Mouse (Mus musculus) left cerebral cortex, adult 11 months (tissue): ENCODE measurements around the gene Syt3.
A peak's percentile ranks its signal among the peaks of the same experiment; 100 is the strongest.

Experiments used
- DNase-seq: peaks from one replicate; pipeline ENCODE4 v3.0.0; 2022; ENCODE audit warnings: low spot score

Syt3 gene

GRCm38 (mm10) chr7:44357531-44357930, 26.4 kb upstream of the Syt3 start:
- DNase-seq: no peak

GRCm38 (mm10) chr7:44358012-44358411, 25.9 kb upstream of the Syt3 start:
- DNase-seq: no peak

- DNase-seq: no peak
Measured at GRCm38 (mm10) chr7:44358886-44359654, 24.8 kb upstream of the Syt3 start.

GRCm38 (mm10) chr7:44359908-44360672, 23.8 kb upstream of the Syt3 start:
- DNase-seq: peak; percentile 95

GRCm38 (mm10) chr7:44360792-44361301, 23.1 kb upstream of the Syt3 start:
- no peak for DNase-seq

GRCm38 (mm10) chr7:44372678-44373077, 11.2 kb upstream of the Syt3 start:
- no peak for DNase-seq

GRCm38 (mm10) chr7:44373460-44373859, 10.4 kb upstream of the Syt3 start:
- no peak for DNase-seq

GRCm38 (mm10) chr7:44373889-44374652, 9.8 kb upstream of the Syt3 start:
- peak; percentile 95 for DNase-seq

- DNase-seq: no peak
Measured at GRCm38 (mm10) chr7:44374756-44375155, 9.1 kb upstream of the Syt3 start.

GRCm38 (mm10) chr7:44375207-44375606, 8.7 kb upstream of the Syt3 start:
- no peak for DNase-seq

GRCm38 (mm10) chr7:44375793-44376192, 8.1 kb upstream of the Syt3 start:
- no peak for DNase-seq

GRCm38 (mm10) chr7:44378290-44378689, 5.6 kb upstream of the Syt3 start:
- DNase-seq: no peak

GRCm38 (mm10) chr7:44382541-44382940, 1.4 kb upstream of the Syt3 start:
- DNase-seq: no peak

GRCm38 (mm10) chr7:44384716-44385059, 786 bp downstream of the Syt3 start:
- no peak for DNase-seq

GRCm38 (mm10) chr7:44385720-44386119, 1.8 kb downstream of the Syt3 start, which contains the start of gene 1700008O03Rik:
Gene 1700008O03Rik (minus strand): TSS chr7:44385820.
- no peak for DNase-seq

- DNase-seq: no peak
Measured at GRCm38 (mm10) chr7:44391831-44392230, 7.9 kb downstream of the Syt3 start.

GRCm38 (mm10) chr7:44392341-44392740, 8.4 kb downstream of the Syt3 start:
- no peak for DNase-seq

- no peak for DNase-seq
Measured at GRCm38 (mm10) chr7:44393284-44393683, 9.4 kb downstream of the Syt3 start.

GRCm38 (mm10) chr7:44398570-44398969, 14.7 kb downstream of the Syt3 start:
- DNase-seq: no peak

- DNase-seq: no peak
Measured at GRCm38 (mm10) chr7:44401673-44402072, 17.8 kb downstream of the Syt3 start.

GRCm38 (mm10) chr7:44405346-44406014, 21.6 kb downstream of the Syt3 start:
- peak; percentile 97 for DNase-seq

- no peak for DNase-seq
Measured at GRCm38 (mm10) chr7:44406015-44406355, 22.1 kb downstream of the Syt3 start.
